Mouse (Mus musculus): Measurements from ENCODE around the gene Stil. TPM values are rescaled to one million over a fixed set of nuclear protein-coding genes. Genes with fewer than 3 reads are reported as not detected.

Gene Stil
- polyA plus RNA-seq, 1 experiment from 2014 or later: 7.2 TPM

- peak; percentile 80 for ATAC-seq
- Histone ChIP-seq H3K9me3 (ENCODE audit: control insufficient read depth, low read length) (no peaks in the 10 kb centered on the region), H3K36me3 (ENCODE audit: control insufficient read depth, insufficient read depth, low read length) (no peaks in the 10 kb centered on the region), H3K9ac (ENCODE audit: low read depth, low read length) (peak overlapping the region; percentile 50), H3K4me2 (ENCODE audit: low read depth, low read length) (peak overlapping the region; percentile 99), H3K4me1 (ENCODE audit: control insufficient read depth, insufficient read depth, low read length) (peaks cover 7% of the 10 kb centered on the region), H3K27me3 (replicated peaks; ENCODE audit: control insufficient read depth, insufficient read depth, low read length) (peaks cover 79% of the 10 kb centered on the region), H3K4me3 (ENCODE audit: low read length) (peak overlapping the region; percentile 55), H3K27ac (ENCODE audit: low read length) (no peak overlapping the region)
- 1% methylated on average over 43 of the region's 58 CpGs for WGBS
Measured at GRCm38 (mm10) chr4:115062875-115063517, 63.0 kb downstream of the Stil start.

GRCm38 (mm10) chr4:115063518-115064239 lies 63.7 kb downstream of the Stil start:
- H3K4me1 ChIP-seq (ENCODE audit: control insufficient read depth, insufficient read depth, low read length): peaks cover 7% of the 10 kb centered on the region
- H3K4me3 ChIP-seq (ENCODE audit: low read length): peak overlapping the region; percentile 55
- no peaks in the 10 kb centered on the region for H3K9me3 ChIP-seq (ENCODE audit: control insufficient read depth, low read length)
- no peaks in the 10 kb centered on the region for H3K36me3 ChIP-seq (ENCODE audit: control insufficient read depth, insufficient read depth, low read length)
- H3K4me2 ChIP-seq (ENCODE audit: low read depth, low read length): peak overlapping the region; percentile 99
- ATAC-seq: no peak
- H3K27ac ChIP-seq (ENCODE audit: low read length): no peak overlapping the region
- 2% methylated on average over 31 of the region's 31 CpGs for WGBS
- H3K9ac ChIP-seq (ENCODE audit: low read depth, low read length): peak overlapping the region; percentile 50
- peaks cover 73% of the 10 kb centered on the region for H3K27me3 ChIP-seq (replicated peaks; ENCODE audit: control insufficient read depth, insufficient read depth, low read length)

- H3K9me3 ChIP-seq (ENCODE audit: control insufficient read depth, low read length): no peaks in the 10 kb centered on the region
- WGBS: 40% methylated on average over 1 of the region's 1 CpGs
- no peak overlapping the region for H3K4me2 ChIP-seq (ENCODE audit: low read depth, low read length)
- no peak overlapping the region for H3K27ac ChIP-seq (ENCODE audit: low read length)
- no peak overlapping the region for H3K4me3 ChIP-seq (ENCODE audit: low read length)
- ATAC-seq: 0 out of 2 replicates have a peak, but pooled peaks have one; percentile 46
- no peaks in the 10 kb centered on the region for H3K4me1 ChIP-seq (ENCODE audit: control insufficient read depth, insufficient read depth, low read length)
- H3K27me3 ChIP-seq (replicated peaks; ENCODE audit: control insufficient read depth, insufficient read depth, low read length): no peaks in the 10 kb centered on the region; the same call in 1 of the 2 replicates
- no peak overlapping the region for H3K9ac ChIP-seq (ENCODE audit: low read depth, low read length)
- no peaks in the 10 kb centered on the region for H3K36me3 ChIP-seq (ENCODE audit: control insufficient read depth, insufficient read depth, low read length)
Measured at GRCm38 (mm10) chr4:115071668-115072067, 71.7 kb downstream of the Stil start.

- Histone ChIP-seq H3K9me3 (ENCODE audit: control insufficient read depth, low read length) (no peaks in the 10 kb centered on the region), H3K27ac (ENCODE audit: low read length) (peak overlapping the region; percentile 33), H3K4me1 (ENCODE audit: control insufficient read depth, insufficient read depth, low read length) (no peaks in the 10 kb centered on the region), H3K9ac (ENCODE audit: low read depth, low read length) (no peak overlapping the region), H3K4me2 (ENCODE audit: low read depth, low read length) (no peak overlapping the region), H3K27me3 (replicated peaks; ENCODE audit: control insufficient read depth, insufficient read depth, low read length) (no peaks in the 10 kb centered on the region), H3K36me3 (ENCODE audit: control insufficient read depth, insufficient read depth, low read length) (no peaks in the 10 kb centered on the region), H3K4me3 (ENCODE audit: low read length) (no peak overlapping the region)
- WGBS: 92% methylated on average over 1 of the region's 1 CpGs
- no peak for ATAC-seq
Measured at GRCm38 (mm10) chr4:115074789-115075188, 74.8 kb downstream of the Stil start.

GRCm38 (mm10) chr4:115075204-115075915 lies 75.4 kb downstream of the Stil start:
- no peaks in the 10 kb centered on the region for H3K27me3 ChIP-seq (replicated peaks; ENCODE audit: control insufficient read depth, insufficient read depth, low read length)
- no peak overlapping the region for H3K4me2 ChIP-seq (ENCODE audit: low read depth, low read length)
- peak; percentile 39; the same call in 1 of the 2 replicates for ATAC-seq
- H3K4me3 ChIP-seq (ENCODE audit: low read length): no peak overlapping the region
- no peaks in the 10 kb centered on the region for H3K36me3 ChIP-seq (ENCODE audit: control insufficient read depth, insufficient read depth, low read length)
- H3K9ac ChIP-seq (ENCODE audit: low read depth, low read length): no peak overlapping the region
- no peaks in the 10 kb centered on the region for H3K9me3 ChIP-seq (ENCODE audit: control insufficient read depth, low read length)
- WGBS: 38% methylated on average over 3 of the region's 3 CpGs
- peak overlapping the region; percentile 33 for H3K27ac ChIP-seq (ENCODE audit: low read length)
- H3K4me1 ChIP-seq (ENCODE audit: control insufficient read depth, insufficient read depth, low read length): no peaks in the 10 kb centered on the region

- no peaks in the 10 kb centered on the region for H3K9me3 ChIP-seq (ENCODE audit: control insufficient read depth, low read length)
- no peak overlapping the region for H3K9ac ChIP-seq (ENCODE audit: low read depth, low read length)
- ATAC-seq: peak; percentile 72
- H3K36me3 ChIP-seq (ENCODE audit: control insufficient read depth, insufficient read depth, low read length): no peaks in the 10 kb centered on the region
- no peak overlapping the region for H3K4me3 ChIP-seq (ENCODE audit: low read length)
- 41% methylated on average over 10 of the region's 10 CpGs for WGBS
- H3K4me2 ChIP-seq (ENCODE audit: low read depth, low read length): no peak overlapping the region
- no peaks in the 10 kb centered on the region for H3K4me1 ChIP-seq (ENCODE audit: control insufficient read depth, insufficient read depth, low read length)
- no peaks in the 10 kb centered on the region for H3K27me3 ChIP-seq (replicated peaks; ENCODE audit: control insufficient read depth, insufficient read depth, low read length)
- H3K27ac ChIP-seq (ENCODE audit: low read length): no peak overlapping the region
Measured at GRCm38 (mm10) chr4:115078892-115079820, 79.2 kb downstream of the Stil start.

GRCm38 (mm10) chr4:115079821-115080349 lies 79.9 kb downstream of the Stil start:
- H3K4me1 ChIP-seq (ENCODE audit: control insufficient read depth, insufficient read depth, low read length): no peaks in the 10 kb centered on the region
- ATAC-seq: no peak
- no peaks in the 10 kb centered on the region for H3K9me3 ChIP-seq (ENCODE audit: control insufficient read depth, low read length)
- no peak overlapping the region for H3K4me2 ChIP-seq (ENCODE audit: low read depth, low read length)
- no peak overlapping the region for H3K27ac ChIP-seq (ENCODE audit: low read length)
- no peak overlapping the region for H3K9ac ChIP-seq (ENCODE audit: low read depth, low read length)
- H3K4me3 ChIP-seq (ENCODE audit: low read length): no peak overlapping the region
- H3K27me3 ChIP-seq (replicated peaks; ENCODE audit: control insufficient read depth, insufficient read depth, low read length): no peaks in the 10 kb centered on the region
- WGBS: 37% methylated on average over 5 of the region's 5 CpGs
- H3K36me3 ChIP-seq (ENCODE audit: control insufficient read depth, insufficient read depth, low read length): no peaks in the 10 kb centered on the region

- no peak overlapping the region for H3K4me3 ChIP-seq (ENCODE audit: low read length)
- H3K36me3 ChIP-seq (ENCODE audit: control insufficient read depth, insufficient read depth, low read length): no peaks in the 10 kb centered on the region
- H3K4me1 ChIP-seq (ENCODE audit: control insufficient read depth, insufficient read depth, low read length): peaks cover 5% of the 10 kb centered on the region
- H3K9ac ChIP-seq (ENCODE audit: low read depth, low read length): no peak overlapping the region
- WGBS: 88% methylated on average over 3 of the region's 3 CpGs
- no peaks in the 10 kb centered on the region for H3K9me3 ChIP-seq (ENCODE audit: control insufficient read depth, low read length)
- no peak overlapping the region for H3K27ac ChIP-seq (ENCODE audit: low read length)
- ATAC-seq: no peak
- no peak overlapping the region for H3K4me2 ChIP-seq (ENCODE audit: low read depth, low read length)
- H3K27me3 ChIP-seq (replicated peaks; ENCODE audit: control insufficient read depth, insufficient read depth, low read length): no peaks in the 10 kb centered on the region
Measured at GRCm38 (mm10) chr4:115083031-115083430, 83.1 kb downstream of the Stil start.

Measured in intestine, embryonic 16.5 days (tissue).